Mouse (Mus musculus): ENCODE results near the gene Adam19. TPM values are rescaled to one million over a fixed set of nuclear protein-coding genes. Genes with fewer than 3 reads are reported as not detected.

Gene Adam19
- polyA plus RNA-seq, 1 experiment = 43.2 TPM

DNA sequence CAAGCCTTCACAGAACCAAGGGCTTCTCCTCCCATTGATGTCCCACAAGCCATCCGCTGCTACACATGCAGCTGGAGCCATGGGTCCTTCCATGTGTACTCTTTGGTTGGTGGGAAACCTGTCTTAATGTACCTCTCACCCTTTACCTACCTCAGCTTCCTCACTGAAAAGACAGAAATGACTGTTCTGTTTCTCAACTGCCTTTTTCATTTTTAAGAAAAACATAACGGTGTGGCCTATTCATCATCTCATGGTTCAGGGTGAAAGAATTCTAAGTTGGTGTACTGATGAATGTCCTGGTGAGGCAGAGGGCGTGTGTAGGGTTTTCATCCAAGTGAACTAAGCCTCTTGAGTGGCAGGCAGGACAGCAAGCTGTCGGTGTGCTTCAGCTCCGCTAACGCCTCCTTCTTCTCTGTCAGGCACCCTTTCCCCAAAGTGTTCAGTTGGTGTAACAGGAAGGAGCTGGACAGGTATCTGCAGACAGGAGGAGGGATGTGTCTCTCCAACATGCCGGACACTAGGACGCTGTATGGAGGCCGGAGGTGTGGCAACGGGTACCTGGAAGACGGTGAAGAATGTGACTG lies 71.1 kb downstream of the Adam19 start:
- Histone ChIP-seq H3K36me3 (ENCODE audit: control insufficient read depth, insufficient read depth) (peaks cover 42% of the 10 kb centered on the region), H3K27me3 (ENCODE audit: control insufficient read depth, insufficient read depth, insufficient read length) (no peaks in the 10 kb centered on the region), H3ac (ENCODE audit: control insufficient read depth, insufficient read length) (no peak overlapping the region), H3K79me2 (ENCODE audit: control insufficient read depth, insufficient read depth) (no peaks in the 10 kb centered on the region), H3K4me2 (ENCODE audit: low read depth) (peak overlapping the region; percentile 10), H3K4me3 (no peak overlapping the region)
- no peak for TF ChIP-seq E2F4 (IDR thresholded peaks at IDR 0.05; ENCODE audit: insufficient read depth)
- TF ChIP-seq TCF12 (IDR thresholded peaks at IDR 0.05; ENCODE audit: insufficient read depth, poor library complexity, severe bottlenecking) = no peak
- no peak for TF ChIP-seq MAX (IDR thresholded peaks at IDR 0.05; ENCODE audit: low read depth)
- TF ChIP-seq POLR2AphosphoS2 (IDR thresholded peaks at IDR 0.05; ENCODE audit: insufficient read length, low read depth) = no peak
- TF ChIP-seq SRF (IDR thresholded peaks at IDR 0.05; ENCODE audit: control insufficient read depth, insufficient read length, low read depth) = no peak
- TF ChIP-seq POLR2A (IDR thresholded peaks at IDR 0.05; ENCODE audit: insufficient read length, low read depth) = peak; percentile 8
- TF ChIP-seq MYOG (IDR thresholded peaks at IDR 0.05; ENCODE audit: control insufficient read depth in 1 of 3, insufficient read depth in 1 of 3, insufficient read length in 2 of 3, low read depth in 2 of 3) = no peak
- TF ChIP-seq USF1 (IDR thresholded peaks at IDR 0.05; ENCODE audit: low read depth) = no peak

DNA sequence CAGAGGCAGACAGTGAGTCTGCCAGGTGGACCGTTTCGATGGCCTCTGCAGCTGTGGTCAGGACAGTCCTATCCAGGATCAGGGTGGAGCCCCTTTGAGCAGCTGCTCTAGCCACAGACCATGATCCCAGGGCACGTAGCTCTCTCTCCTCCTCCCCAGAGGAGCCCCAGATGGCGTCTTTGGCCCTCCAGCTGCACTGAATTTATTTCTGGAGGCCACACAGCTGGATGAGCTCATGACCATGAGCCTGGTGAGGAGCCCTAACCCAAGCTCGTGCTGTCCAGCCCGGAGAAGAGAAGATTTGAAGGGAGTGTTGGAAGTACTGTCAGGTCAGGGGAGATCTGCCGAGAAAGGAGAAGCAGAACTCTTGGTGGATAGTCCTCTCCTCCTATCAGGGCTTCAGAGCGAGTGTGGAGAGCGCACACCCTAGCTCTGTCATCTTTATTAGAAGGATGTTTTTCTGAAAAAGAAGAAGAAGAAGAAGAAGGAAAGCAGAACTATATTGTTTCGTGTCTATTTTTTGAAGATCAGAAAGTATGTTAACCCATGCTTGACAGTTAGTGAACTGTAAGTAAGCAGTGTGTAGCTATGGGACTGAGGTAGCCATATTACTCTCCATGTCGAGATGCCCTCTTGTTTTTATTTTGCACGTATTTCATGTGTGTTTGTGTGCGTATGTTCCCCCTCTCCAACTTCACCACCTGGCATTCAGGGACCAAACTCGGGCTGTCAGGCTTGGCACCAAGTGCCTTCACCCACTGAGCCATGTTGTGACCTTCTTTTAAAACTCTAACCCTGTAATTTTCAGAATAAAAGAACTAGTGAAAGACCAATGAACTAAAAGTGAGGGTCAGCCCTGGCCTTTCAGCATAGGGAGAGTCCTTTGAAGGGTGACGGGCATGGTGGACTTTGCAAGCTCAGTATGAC lies 72.1 kb downstream of the Adam19 start:
- H3K79me2 ChIP-seq (ENCODE audit: control insufficient read depth, insufficient read depth) = no peaks in the 10 kb centered on the region
- no peak overlapping the region for H3K4me3 ChIP-seq
- peaks cover 44% of the 10 kb centered on the region for H3K36me3 ChIP-seq (ENCODE audit: control insufficient read depth, insufficient read depth)
- no peak overlapping the region for H3ac ChIP-seq (ENCODE audit: control insufficient read depth, insufficient read length)
- H3K4me2 ChIP-seq (ENCODE audit: low read depth) = peak overlapping the region; percentile 49
- no peak for TF ChIP-seq SRF (IDR thresholded peaks at IDR 0.05; ENCODE audit: control insufficient read depth, insufficient read length, low read depth)
- peak; percentile 38 for TF ChIP-seq POLR2AphosphoS2 (IDR thresholded peaks at IDR 0.05; ENCODE audit: insufficient read length, low read depth)
- TF ChIP-seq TCF3 (IDR thresholded peaks at IDR 0.05; ENCODE audit: insufficient read length, low read depth) = peak; percentile 96
- TF ChIP-seq MYOD1 (IDR thresholded peaks at IDR 0.05; ENCODE audit: control insufficient read depth in 1 of 3, insufficient read length in 2 of 3, low read depth in 2 of 3) = peak; percentile 85 to 98 (median 97)
- TF ChIP-seq TCF12 (IDR thresholded peaks at IDR 0.05; ENCODE audit: insufficient read depth, poor library complexity, severe bottlenecking) = peak; percentile 99
- peak; percentile 95 to 100 (median 99) for TF ChIP-seq MYOG (IDR thresholded peaks at IDR 0.05; ENCODE audit: control insufficient read depth in 1 of 3, insufficient read depth in 1 of 3, insufficient read length in 2 of 3, low read depth in 2 of 3)
- no peaks in the 10 kb centered on the region for H3K27me3 ChIP-seq (ENCODE audit: control insufficient read depth, insufficient read depth, insufficient read length)

DNA sequence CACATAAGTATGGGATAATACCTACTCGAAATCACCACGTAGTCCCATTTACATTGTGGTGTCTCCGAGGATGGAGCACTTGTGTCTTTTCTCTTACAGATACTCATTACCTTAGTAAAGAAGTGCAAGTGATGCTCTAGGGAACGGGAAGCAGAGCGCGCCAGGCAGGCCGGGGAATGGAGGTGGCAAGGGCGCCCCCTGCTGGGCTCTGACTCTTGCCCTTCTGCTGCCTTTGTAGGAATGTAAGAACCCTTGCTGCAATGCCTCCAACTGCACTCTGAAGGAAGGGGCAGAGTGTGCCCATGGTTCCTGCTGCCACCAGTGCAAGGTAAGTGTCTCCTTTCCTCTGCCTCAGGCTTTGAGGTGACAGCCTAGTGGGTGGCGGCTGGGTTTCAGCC lies 72.8 kb downstream of the Adam19 start:
- peak overlapping the region; percentile 49 for H3K4me2 ChIP-seq (ENCODE audit: low read depth)
- H3ac ChIP-seq (ENCODE audit: control insufficient read depth, insufficient read length) = no peak overlapping the region
- no peak overlapping the region for H3K4me3 ChIP-seq
- TF ChIP-seq SRF (IDR thresholded peaks at IDR 0.05; ENCODE audit: control insufficient read depth, insufficient read length, low read depth) = no peak
- no peak for TF ChIP-seq REST (IDR thresholded peaks at IDR 0.05; ENCODE audit: insufficient read depth, insufficient read length)
- TF ChIP-seq CEBPB (IDR thresholded peaks at IDR 0.05; ENCODE audit: insufficient read depth, poor library complexity, severe bottlenecking) = no peak
- TF ChIP-seq TCF12 (IDR thresholded peaks at IDR 0.05; ENCODE audit: insufficient read depth, poor library complexity, severe bottlenecking) = no peak
- no peak for TF ChIP-seq POLR2AphosphoS2 (IDR thresholded peaks at IDR 0.05; ENCODE audit: insufficient read length, low read depth)
- no peak for TF ChIP-seq USF1 (IDR thresholded peaks at IDR 0.05; ENCODE audit: low read depth)
- TF ChIP-seq MYOD1 (IDR thresholded peaks at IDR 0.05; ENCODE audit: control insufficient read depth in 1 of 3, insufficient read length in 2 of 3, low read depth in 2 of 3) = no peak
- TF ChIP-seq POLR2A (IDR thresholded peaks at IDR 0.05; ENCODE audit: insufficient read length, low read depth) = no peak
- TF ChIP-seq TCF3 (IDR thresholded peaks at IDR 0.05; ENCODE audit: insufficient read length, low read depth) = no peak
- TF ChIP-seq E2F4 (IDR thresholded peaks at IDR 0.05; ENCODE audit: insufficient read depth) = no peak
- TF ChIP-seq MAX (IDR thresholded peaks at IDR 0.05; ENCODE audit: low read depth) = no peak
- no peak for TF ChIP-seq MYOG (IDR thresholded peaks at IDR 0.05; ENCODE audit: control insufficient read depth in 1 of 3, insufficient read depth in 1 of 3, insufficient read length in 2 of 3, low read depth in 2 of 3)
- H3K27me3 ChIP-seq (ENCODE audit: control insufficient read depth, insufficient read depth, insufficient read length) = no peaks in the 10 kb centered on the region
- no peaks in the 10 kb centered on the region for H3K79me2 ChIP-seq (ENCODE audit: control insufficient read depth, insufficient read depth)
- peaks cover 46% of the 10 kb centered on the region for H3K36me3 ChIP-seq (ENCODE audit: control insufficient read depth, insufficient read depth)

- H3K27me3 ChIP-seq (ENCODE audit: control insufficient read depth, insufficient read depth, insufficient read length) = no peaks in the 10 kb centered on the region
- no peak overlapping the region for H3ac ChIP-seq (ENCODE audit: control insufficient read depth, insufficient read length)
- no peaks in the 10 kb centered on the region for H3K79me2 ChIP-seq (ENCODE audit: control insufficient read depth, insufficient read depth)
- H3K4me2 ChIP-seq (ENCODE audit: low read depth) = no peak overlapping the region
- H3K4me3 ChIP-seq = no peak overlapping the region
- peak; percentile 1 for TF ChIP-seq POLR2AphosphoS2 (IDR thresholded peaks at IDR 0.05; ENCODE audit: insufficient read length, low read depth)
- TF ChIP-seq POLR2A (IDR thresholded peaks at IDR 0.05; ENCODE audit: insufficient read length, low read depth) = no peak
- H3K36me3 ChIP-seq (ENCODE audit: control insufficient read depth, insufficient read depth) = peaks cover 56% of the 10 kb centered on the region
These were observed 75.5 kb downstream of the Adam19 start for GRCm38 (mm10) chr11:46131022-46131986.

Measured in myocyte (in vitro differentiated cells).